Mouse (Mus musculus) inflammation-experienced regulatory T-cells (primary cell): ENCODE measurements around the gene Pter. TPM values are rescaled to one million over a fixed set of nuclear protein-coding genes. Genes with fewer than 3 reads are reported as not detected.

Experiments
- polyA plus RNA-seq, 2 experiments: library from polyadenylated mRNA; unstranded; fragments of 100-300 nt; shearing (Covaris generic); gene quantifications; one replicate each; pipeline ENCODE4 v1.2.1; 2017

The Pter gene
- 1 to 10 TPM; 1.3 to 2.9 TPM for polyA plus RNA-seq

GRCm38 (mm10) chr2:12923804-12924591, at the start of gene Pter:
Gene Pter (plus strand): TSS chr2:12924041.

GRCm38 (mm10) chr2:13011472-13011871, 87.6 kb downstream of the Pter start, which contains the start of gene C1ql3:
Gene C1ql3 (minus strand): TSS chr2:13011806.

Other genes with a start within 250 kb of the Pter start
- gene C1ql3, start 87.8 kb downstream of the Pter start, polyA plus RNA-seq, result under 1 TPM in 1 of 2 experiments, not detected in 1; 0.10 TPM